Mouse (Mus musculus) heart, postnatal 0 days (tissue): ENCODE data around the gene Pi16. TPM values are rescaled to one million over a fixed set of nuclear protein-coding genes. Genes with fewer than 3 reads are reported as not detected.
A peak's percentile ranks its signal among the peaks of the same experiment; 100 is the strongest.

Experiments
- ATAC-seq: fragments of 200-750 bp; cut with Nextera tagmentation; 2 replicates; pipeline ENCODE4 v1.8.0; 2017; ENCODE audit warnings: low read depth, moderate number of reproducible peaks, moderate library complexity; ENCODE audit not compliant: insufficient read depth
- DNase-seq: peaks from one replicate; pipeline ENCODE4 v3.0.0-alpha.2; 2016; ENCODE audit warnings: low spot score
- H3K27ac ChIP-seq: fragments of 300-500 bp; sonication (generic); 2 replicates; pipeline ENCODE4 v1.5.1; 2014; ENCODE audit warnings: low read depth, mild to moderate bottlenecking
- H3K27me3 ChIP-seq: fragments of 300-500 bp; sonication (generic); 2 replicates; pipeline ENCODE4 v1.6.1; 2014; ENCODE audit warnings: low read length, mixed read lengths; ENCODE audit not compliant: control insufficient read depth, insufficient read depth
- H3K36me3 ChIP-seq: fragments of 300-500 bp; sonication (generic); replicated peaks from 2 replicates; pipeline ENCODE4 v1.6.1; 2014; ENCODE audit warnings: low read length, mixed read lengths; ENCODE audit not compliant: control insufficient read depth, insufficient read depth
- H3K4me1 ChIP-seq: fragments of 300-500 bp; sonication (generic); 2 replicates; pipeline ENCODE4 v1.6.1; 2014; ENCODE audit warnings: antibody characterized with exemption; ENCODE audit not compliant: control insufficient read depth, insufficient read depth
- H3K4me2 ChIP-seq: fragments of 300-500 bp; sonication (generic); 2 replicates; pipeline ENCODE4 v1.6.1; 2014; ENCODE audit warnings: low read depth, mild to moderate bottlenecking, low read length, moderate library complexity
- H3K4me3 ChIP-seq: fragments of 300-500 bp; sonication (generic); 2 replicates; pipeline ENCODE4 v1.5.1; 2014; ENCODE audit warnings: low read depth, low read length
- H3K9ac ChIP-seq: fragments of 300-500 bp; sonication (generic); replicated peaks from 2 replicates; pipeline ENCODE4 v1.6.1; 2014; ENCODE audit warnings: low read depth, low read length, mixed read lengths
- H3K9me3 ChIP-seq: fragments of 300-500 bp; sonication (generic); replicated peaks from 2 replicates; pipeline ENCODE4 v1.6.1; 2016; ENCODE audit warnings: low read length; ENCODE audit not compliant: control insufficient read depth
- CTCF ChIP-seq: IDR thresholded peaks from 2 replicates; pipeline ENCODE4 v1.5.1; 2016; ENCODE audit warnings: antibody characterized with exemption, control low read depth, low read depth
- EP300 ChIP-seq: IDR thresholded peaks from 2 replicates; pipeline ENCODE4 v1.6.1; 2016; ENCODE audit warnings: antibody characterized with exemption, low read depth
- WGBS: fragments of 180-500 bp; shearing (Covaris S2); extraction: QIAGEN DNeasy Blood & Tissue Kit; methylation state at CpG from one replicate; pipeline ENCODE4 v1.1.7; 2014; 5-methylcytosine and 5-hydroxymethylcytosine counted together
- polyA plus RNA-seq: library from polyadenylated mRNA; unstranded; fragments of >200 nt; fragmentation: Nextera tagmentation; extraction: Ambion mirVana; gene quantifications from 2 replicates; pipeline ENCODE4 v1.2.1, GENCODE M21; 2015
- total RNA-seq: library from RNA; depleted of rRNA; stranded (reverse); fragments of >200 nt; gene quantifications from 2 replicates; pipeline ENCODE4 v1.2.3, GENCODE M21; 2014; ENCODE audit warnings: low replicate concordance

The Pi16 gene
- total and polyA plus RNA-seq, 2 experiments from 2014 or later, result 4.5 to 12.4 TPM

DNA sequence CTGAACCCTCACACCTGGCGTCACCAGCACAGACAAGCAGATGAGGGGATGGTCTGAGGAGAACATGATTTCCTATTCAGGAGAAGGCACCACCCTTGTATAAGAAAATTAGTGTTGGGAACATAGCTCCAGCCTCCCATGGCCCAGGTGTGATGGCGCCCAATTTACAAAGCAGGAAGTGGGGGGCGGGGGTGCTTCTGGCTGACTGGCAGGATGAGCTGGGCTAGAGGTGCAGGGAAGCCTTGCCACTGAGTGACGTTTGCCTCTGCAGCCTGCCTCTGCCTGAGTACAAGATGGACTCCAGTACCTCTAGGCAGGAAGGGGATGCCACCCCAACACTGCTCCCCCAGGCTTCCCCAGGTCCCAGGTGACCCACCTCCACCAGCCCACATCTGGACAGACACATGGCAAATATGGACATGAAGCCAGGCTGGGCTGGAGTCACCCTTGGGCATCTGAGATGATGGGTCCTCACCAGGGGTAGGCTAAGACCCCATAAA, 14.8 kb downstream of the Pi16 start:
- Histone ChIP-seq H3K27me3 (peaks cover 3% of the 10 kb centered on the region; the same call in 1 of the 2 replicates), H3K4me3 (no peak overlapping the region), H3K9me3 (no peaks in the 10 kb centered on the region), H3K9ac (no peak overlapping the region), H3K4me1 (peaks cover 13% of the 10 kb centered on the region), H3K4me2 (no peak overlapping the region), H3K27ac (no peak overlapping the region; the same call in 1 of the 2 replicates), H3K36me3 (peaks cover 56% of the 10 kb centered on the region)
- 79% methylated on average over 4 of the region's 4 CpGs for WGBS
- DNase-seq (no peak), ATAC-seq (no peak)
- TF ChIP-seq CTCF (no peak), EP300 (no peak)

DNA sequence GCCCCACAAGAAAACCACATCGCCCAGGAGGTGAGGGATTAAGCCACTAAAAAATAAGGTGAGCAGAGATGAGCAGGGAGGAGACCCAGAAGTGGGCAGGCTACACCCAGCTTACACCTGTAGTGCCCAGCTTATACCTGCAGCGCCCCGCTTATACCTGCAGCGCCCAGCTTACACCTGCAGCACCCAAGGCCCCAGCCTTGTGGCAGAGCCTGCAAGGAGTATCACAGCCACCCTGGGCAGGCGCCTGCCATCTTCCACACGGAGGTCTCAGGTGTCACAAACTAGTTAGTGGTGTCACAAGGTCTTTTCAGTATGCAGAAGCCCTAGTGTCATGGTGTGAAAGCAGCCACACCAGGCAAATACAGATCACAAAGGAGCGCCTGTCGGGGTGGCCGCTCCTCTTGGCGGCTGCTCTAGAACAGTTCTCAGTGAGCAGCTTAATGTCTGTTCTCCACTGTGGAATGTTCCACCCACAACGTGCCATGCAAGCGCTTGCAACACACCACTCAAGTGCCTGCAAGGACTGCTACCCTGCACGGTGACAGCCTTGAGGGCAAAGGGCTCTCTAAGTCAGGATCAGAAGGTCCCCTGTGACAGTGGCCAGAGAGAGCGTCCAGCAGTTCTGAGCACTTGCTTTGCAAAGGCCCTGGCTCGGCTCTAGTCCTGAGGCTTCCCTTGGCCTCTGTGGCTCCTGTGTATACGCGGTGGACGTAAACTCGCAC, 18.9 kb downstream of the Pi16 start:
- H3K9me3 ChIP-seq, result no peaks in the 10 kb centered on the region
- H3K36me3 ChIP-seq, result peaks cover 82% of the 10 kb centered on the region
- peaks cover 13% of the 10 kb centered on the region for H3K4me1 ChIP-seq
- DNase-seq (no peak), ATAC-seq (no peak)
- no peak overlapping the region for H3K27ac ChIP-seq
- TF ChIP-seq EP300 (no peak), CTCF (no peak)
- no peak overlapping the region for H3K4me3 ChIP-seq
- no peak overlapping the region for H3K9ac ChIP-seq
- no peak overlapping the region for H3K4me2 ChIP-seq
- 92% methylated on average over 19 of the region's 19 CpGs for WGBS
- no peaks in the 10 kb centered on the region for H3K27me3 ChIP-seq

DNA sequence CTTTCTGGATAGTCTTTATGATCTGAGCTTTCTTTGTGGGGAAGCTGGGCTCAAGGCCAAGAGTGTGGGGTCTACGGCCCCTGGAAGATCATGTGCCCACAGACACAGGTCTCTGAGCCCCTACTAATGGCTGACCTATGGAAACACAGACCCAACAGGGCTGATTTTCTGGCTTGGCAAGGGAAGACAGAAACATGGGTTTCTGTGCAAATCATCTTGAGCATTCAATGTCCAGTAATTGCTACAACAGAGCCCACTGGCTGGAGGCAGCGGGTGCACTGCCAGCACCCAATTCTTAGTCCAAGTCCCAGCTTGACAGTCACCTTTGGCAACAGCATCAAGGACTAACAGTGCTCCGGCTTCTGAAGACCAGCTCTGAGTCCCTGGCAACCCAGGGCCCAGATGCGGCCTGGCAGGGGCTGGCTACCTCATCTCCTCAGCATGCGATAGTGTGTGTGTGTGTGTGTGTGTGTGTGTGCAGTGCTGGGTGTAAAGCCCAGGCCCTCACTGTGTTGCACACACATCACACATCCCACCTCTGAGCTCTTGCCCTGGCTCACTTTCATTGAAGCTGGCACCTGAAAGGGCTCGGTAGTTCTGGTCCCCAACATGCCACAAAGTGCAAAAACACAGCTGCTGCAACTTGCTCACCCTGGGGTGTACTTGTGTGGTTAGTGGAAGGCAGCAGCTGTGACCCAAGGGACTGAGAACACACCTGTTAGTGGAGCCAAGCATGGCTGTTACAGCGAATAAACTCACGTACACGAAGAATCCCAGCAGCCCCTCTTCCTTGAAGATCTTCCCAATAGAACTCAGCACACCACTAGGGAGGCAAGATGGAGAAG, 20.7 kb downstream of the Pi16 start:
- no peak for DNase-seq
- WGBS, result 87% methylated on average over 9 of the region's 9 CpGs
- H3K27ac ChIP-seq, result peak overlapping the region; percentile 75
- no peak overlapping the region for H3K4me2 ChIP-seq
- H3K4me1 ChIP-seq, result peaks cover 24% of the 10 kb centered on the region
- no peaks in the 10 kb centered on the region for H3K9me3 ChIP-seq
- ATAC-seq, result no peak
- no peaks in the 10 kb centered on the region for H3K27me3 ChIP-seq
- H3K4me3 ChIP-seq, result no peak overlapping the region
- peaks cover 70% of the 10 kb centered on the region for H3K36me3 ChIP-seq
- H3K9ac ChIP-seq, result 0 out of 2 replicates have a peak overlapping the region, but pooled peaks have one; percentile 5
- TF ChIP-seq CTCF (no peak), EP300 (no peak)

DNA sequence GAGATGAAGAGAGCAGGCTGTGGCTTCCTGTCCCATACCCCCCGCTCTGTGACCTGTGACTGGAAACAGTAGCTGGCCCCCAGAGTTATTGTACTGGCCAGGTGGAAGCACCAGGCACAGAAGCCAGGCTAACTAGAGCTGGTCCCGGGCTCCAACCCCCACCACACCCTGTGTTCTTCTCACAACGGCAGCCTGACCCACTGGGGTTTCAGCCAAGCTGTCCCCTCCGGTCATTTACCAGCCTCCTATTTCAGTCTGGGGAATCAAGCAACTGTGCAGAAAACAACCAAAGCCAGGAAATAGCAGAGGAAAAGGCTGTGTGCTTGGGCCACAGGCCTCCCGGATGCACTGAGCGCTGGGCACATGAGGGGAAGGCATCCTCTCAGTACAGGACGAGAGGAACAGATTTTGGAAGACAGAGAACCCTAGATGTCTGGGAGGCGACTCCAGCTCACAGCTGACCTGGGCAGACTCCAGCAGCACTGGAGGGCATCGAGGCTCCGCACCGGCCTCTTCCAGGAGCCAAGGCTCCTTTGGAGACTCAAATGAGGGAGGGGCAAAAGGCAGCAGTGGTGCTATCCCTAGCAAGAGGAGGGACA, 21.8 kb downstream of the Pi16 start:
- DNase-seq (no peak), ATAC-seq (no peak)
- 69% methylated on average over 11 of the region's 11 CpGs for WGBS
- peaks cover 68% of the 10 kb centered on the region for H3K36me3 ChIP-seq
- no peak overlapping the region for H3K4me2 ChIP-seq
- no peaks in the 10 kb centered on the region for H3K27me3 ChIP-seq
- no peak overlapping the region for H3K4me3 ChIP-seq
- TF ChIP-seq CTCF (no peak), EP300 (peak; percentile 27; the same call in 1 of the 2 replicates)
- H3K4me1 ChIP-seq, result peaks cover 24% of the 10 kb centered on the region
- H3K9me3 ChIP-seq, result no peaks in the 10 kb centered on the region
- peak overlapping the region; percentile 75 for H3K27ac ChIP-seq
- H3K9ac ChIP-seq, result 0 out of 2 replicates have a peak overlapping the region, but pooled peaks have one; percentile 5

DNA sequence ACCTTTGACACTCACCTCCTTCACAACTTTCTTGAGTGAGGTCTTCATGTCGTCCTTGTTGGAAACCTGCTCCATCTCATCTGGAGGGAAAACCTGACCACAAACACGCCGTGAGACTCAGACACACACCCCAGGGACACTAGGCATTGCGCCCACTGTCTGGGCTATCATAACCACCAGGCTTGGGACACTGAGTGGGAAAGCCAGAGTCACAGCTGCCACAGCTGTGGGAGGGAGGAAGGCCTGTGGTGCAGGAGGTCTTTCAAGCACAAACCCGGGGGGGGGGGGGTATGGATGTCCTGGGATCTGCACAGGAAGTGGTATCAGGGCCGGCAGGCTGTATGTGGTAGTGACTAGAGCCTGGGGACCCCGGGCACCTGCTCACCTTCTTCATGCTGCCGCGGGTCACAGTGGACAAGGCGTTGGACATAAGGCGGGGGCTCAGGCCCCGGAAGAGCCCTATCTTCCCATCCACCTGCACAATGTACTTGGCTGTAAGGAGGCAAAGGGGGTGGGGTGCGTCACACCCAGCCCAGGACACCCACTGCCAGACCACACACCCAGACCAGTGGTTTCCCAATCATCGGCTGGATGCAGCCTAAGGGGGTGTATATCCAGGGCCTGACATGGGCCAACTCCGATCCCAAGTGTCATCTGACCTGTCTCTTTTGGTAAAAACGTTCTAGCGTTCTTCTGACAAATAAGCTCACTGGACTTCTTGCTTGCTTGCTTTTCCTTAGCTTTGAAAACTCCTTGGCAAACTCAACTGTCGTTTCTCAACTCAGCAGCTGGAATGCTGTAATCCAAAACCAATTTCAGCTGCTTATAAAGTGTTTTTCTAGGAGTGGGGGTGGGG, 23.2 kb downstream of the Pi16 start:
- 73% methylated on average over 18 of the region's 18 CpGs for WGBS

More for the DNA sequence above, 23.2 kb downstream of the Pi16 start:
- Histone ChIP-seq H3K4me3 (no peak overlapping the region), H3K9me3 (no peaks in the 10 kb centered on the region), H3K9ac (no peak overlapping the region), H3K27ac (peak overlapping the region; percentile 94), H3K27me3 (no peaks in the 10 kb centered on the region), H3K36me3 (peaks cover 58% of the 10 kb centered on the region), H3K4me1 (peaks cover 28% of the 10 kb centered on the region), H3K4me2 (no peak overlapping the region)
- DNase-seq, result no peak
- TF ChIP-seq EP300 (no peak), CTCF (no peak)
- no peak for ATAC-seq
